Mouse (Mus musculus): ENCODE data around the gene Rnf144a. TPM values are rescaled to one million over a fixed set of nuclear protein-coding genes. Genes with fewer than 3 reads are reported as not detected.

Rnf144a gene
- polyA plus RNA-seq, 1 experiment from 2014 or later: 36.8 TPM

GRCm38 (mm10) chr12:26387523-26387922 lies 27.5 kb downstream of the Rnf144a start:
- H3K9me3 ChIP-seq (ENCODE audit: control insufficient read depth, low read length): no peaks in the 10 kb centered on the region
- WGBS: 80% methylated on average over 6 of the region's 6 CpGs
- ATAC-seq (replicated peaks; ENCODE audit: low FRiP score) (no peak), DNase-seq (ENCODE audit: low spot score) (no peak)
- no peaks in the 10 kb centered on the region for H3K27me3 ChIP-seq (ENCODE audit: control insufficient read depth, insufficient read depth, low read length)
- no peaks in the 10 kb centered on the region for H3K4me1 ChIP-seq (replicated peaks; ENCODE audit: control insufficient read depth, insufficient read depth, low read length)
- no peak overlapping the region for H3K4me2 ChIP-seq (ENCODE audit: low read depth, low read length, severe bottlenecking)
- H3K36me3 ChIP-seq (ENCODE audit: control insufficient read depth, insufficient read depth, low read length): peaks cover 6% of the 10 kb centered on the region; the same call in 1 of the 2 replicates
- H3K4me3 ChIP-seq (ENCODE audit: low read depth, low read length): no peak overlapping the region
- H3K27ac ChIP-seq (ENCODE audit: low read depth, low read length): no peak overlapping the region
- H3K9ac ChIP-seq (ENCODE audit: low read length): no peak overlapping the region

DNA sequence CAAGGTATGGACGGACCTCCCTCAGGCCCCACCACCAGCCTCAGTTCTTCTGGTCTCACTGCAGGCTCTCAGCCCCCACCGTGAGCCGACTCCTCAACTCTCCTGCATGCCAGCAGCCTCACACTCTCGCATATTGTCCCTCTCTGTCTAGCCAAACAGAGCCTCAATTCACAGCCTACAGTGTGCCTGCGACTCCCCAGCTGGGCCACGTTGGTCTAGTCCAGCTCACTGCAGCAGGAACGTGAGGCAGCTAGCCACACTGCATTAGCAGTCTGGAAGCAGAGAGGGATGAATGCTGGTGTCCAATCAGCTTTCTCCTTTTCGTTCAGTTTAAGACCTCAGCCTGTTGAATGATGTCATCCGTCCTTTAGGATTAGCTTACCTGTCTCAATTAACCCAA lies 28.1 kb downstream of the Rnf144a start:
- no peaks in the 10 kb centered on the region for H3K27me3 ChIP-seq (ENCODE audit: control insufficient read depth, insufficient read depth, low read length)
- H3K9me3 ChIP-seq (ENCODE audit: control insufficient read depth, low read length): no peaks in the 10 kb centered on the region
- H3K4me2 ChIP-seq (ENCODE audit: low read depth, low read length, severe bottlenecking): no peak overlapping the region
- ATAC-seq (replicated peaks; ENCODE audit: low FRiP score) (no peak), DNase-seq (ENCODE audit: low spot score) (no peak)
- no peaks in the 10 kb centered on the region for H3K4me1 ChIP-seq (replicated peaks; ENCODE audit: control insufficient read depth, insufficient read depth, low read length)
- WGBS: 77% methylated on average over 9 of the region's 9 CpGs
- no peak overlapping the region for H3K4me3 ChIP-seq (ENCODE audit: low read depth, low read length)
- H3K36me3 ChIP-seq (ENCODE audit: control insufficient read depth, insufficient read depth, low read length): peaks cover 6% of the 10 kb centered on the region; the same call in 1 of the 2 replicates
- H3K9ac ChIP-seq (ENCODE audit: low read length): no peak overlapping the region
- no peak overlapping the region for H3K27ac ChIP-seq (ENCODE audit: low read depth, low read length)

DNA sequence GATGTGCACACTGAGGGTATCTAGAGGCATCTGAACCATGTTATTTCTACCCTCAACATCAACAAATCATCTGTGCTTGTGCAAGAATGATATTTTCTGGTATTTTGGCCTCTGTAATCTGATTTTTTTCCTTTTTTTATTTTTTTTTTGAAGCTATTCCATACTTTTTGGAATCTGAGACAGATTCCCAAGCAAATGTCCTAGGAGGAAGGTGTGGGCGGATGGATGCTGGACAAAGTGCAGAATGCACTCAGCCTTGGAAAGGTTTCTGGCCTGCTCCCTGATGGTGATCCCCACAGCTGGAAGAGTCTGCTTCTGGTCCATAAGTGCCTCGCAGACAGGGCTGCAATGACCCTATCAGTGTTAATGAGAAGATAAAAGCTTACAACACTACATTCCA lies 28.9 kb downstream of the Rnf144a start:
- no peak for ATAC-seq (replicated peaks; ENCODE audit: low FRiP score)
- 88% methylated on average over 2 of the region's 2 CpGs for WGBS
- H3K9me3 ChIP-seq (ENCODE audit: control insufficient read depth, low read length): no peaks in the 10 kb centered on the region
- no peak overlapping the region for H3K4me3 ChIP-seq (ENCODE audit: low read depth, low read length)
- H3K27ac ChIP-seq (ENCODE audit: low read depth, low read length): no peak overlapping the region
- peaks cover 6% of the 10 kb centered on the region; the same call in 1 of the 2 replicates for H3K36me3 ChIP-seq (ENCODE audit: control insufficient read depth, insufficient read depth, low read length)
- DNase-seq (ENCODE audit: low spot score): no peak
- no peak overlapping the region for H3K4me2 ChIP-seq (ENCODE audit: low read depth, low read length, severe bottlenecking)
- H3K27me3 ChIP-seq (ENCODE audit: control insufficient read depth, insufficient read depth, low read length): no peaks in the 10 kb centered on the region
- no peak overlapping the region for H3K9ac ChIP-seq (ENCODE audit: low read length)
- no peaks in the 10 kb centered on the region for H3K4me1 ChIP-seq (replicated peaks; ENCODE audit: control insufficient read depth, insufficient read depth, low read length)

GRCm38 (mm10) chr12:26385735-26386134 lies 29.3 kb downstream of the Rnf144a start:
- H3K27ac ChIP-seq (ENCODE audit: low read depth, low read length): no peak overlapping the region
- DNase-seq (ENCODE audit: low spot score) (no peak), ATAC-seq (replicated peaks; ENCODE audit: low FRiP score) (no peak)
- WGBS: 78% methylated on average over 6 of the region's 6 CpGs
- H3K9ac ChIP-seq (ENCODE audit: low read length): no peak overlapping the region
- H3K4me2 ChIP-seq (ENCODE audit: low read depth, low read length, severe bottlenecking): no peak overlapping the region
- no peaks in the 10 kb centered on the region for H3K27me3 ChIP-seq (ENCODE audit: control insufficient read depth, insufficient read depth, low read length)
- no peaks in the 10 kb centered on the region for H3K4me1 ChIP-seq (replicated peaks; ENCODE audit: control insufficient read depth, insufficient read depth, low read length)
- H3K4me3 ChIP-seq (ENCODE audit: low read depth, low read length): no peak overlapping the region
- H3K36me3 ChIP-seq (ENCODE audit: control insufficient read depth, insufficient read depth, low read length): peaks cover 6% of the 10 kb centered on the region; the same call in 1 of the 2 replicates
- no peaks in the 10 kb centered on the region for H3K9me3 ChIP-seq (ENCODE audit: control insufficient read depth, low read length)

- Histone ChIP-seq H3K4me2 (ENCODE audit: low read depth, low read length, severe bottlenecking) (no peak overlapping the region), H3K4me1 (replicated peaks; ENCODE audit: control insufficient read depth, insufficient read depth, low read length) (no peaks in the 10 kb centered on the region), H3K9ac (ENCODE audit: low read length) (no peak overlapping the region), H3K9me3 (ENCODE audit: control insufficient read depth, low read length) (no peaks in the 10 kb centered on the region), H3K36me3 (ENCODE audit: control insufficient read depth, insufficient read depth, low read length) (peaks cover 4% of the 10 kb centered on the region; the same call in 1 of the 2 replicates), H3K27me3 (ENCODE audit: control insufficient read depth, insufficient read depth, low read length) (no peaks in the 10 kb centered on the region), H3K4me3 (ENCODE audit: low read depth, low read length) (no peak overlapping the region), H3K27ac (ENCODE audit: low read depth, low read length) (no peak overlapping the region)
- ATAC-seq (replicated peaks; ENCODE audit: low FRiP score) (no peak), DNase-seq (ENCODE audit: low spot score) (no peak)
- 89% methylated on average over 8 of the region's 8 CpGs for WGBS
These were observed 33.3 kb downstream of the Rnf144a start for GRCm38 (mm10) chr12:26381730-26382129.

DNA sequence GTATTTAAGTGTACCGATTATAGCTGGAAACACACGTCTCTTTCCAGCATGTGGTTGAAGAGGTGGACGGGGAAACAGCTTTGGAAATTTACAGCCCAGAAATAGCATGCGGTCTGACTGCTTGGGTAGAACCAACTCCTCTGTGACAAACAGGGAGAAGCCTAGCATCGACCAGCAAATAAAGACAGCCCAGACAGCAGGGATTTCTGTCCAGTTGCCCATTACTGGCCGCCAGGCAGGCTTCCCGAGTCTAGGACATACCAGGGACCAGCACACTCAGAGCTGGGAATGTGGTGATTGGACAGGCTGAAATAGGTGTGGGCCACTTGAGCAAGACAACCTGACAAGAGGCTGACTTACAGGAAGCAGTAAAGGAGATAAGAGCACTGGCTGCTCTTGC lies 35.3 kb downstream of the Rnf144a start:
- no peaks in the 10 kb centered on the region for H3K27me3 ChIP-seq (ENCODE audit: control insufficient read depth, insufficient read depth, low read length)
- H3K9me3 ChIP-seq (ENCODE audit: control insufficient read depth, low read length): no peaks in the 10 kb centered on the region
- H3K36me3 ChIP-seq (ENCODE audit: control insufficient read depth, insufficient read depth, low read length): peaks cover 4% of the 10 kb centered on the region; the same call in 1 of the 2 replicates
- no peak overlapping the region for H3K4me3 ChIP-seq (ENCODE audit: low read depth, low read length)
- H3K4me1 ChIP-seq (replicated peaks; ENCODE audit: control insufficient read depth, insufficient read depth, low read length): no peaks in the 10 kb centered on the region
- WGBS: 89% methylated on average over 7 of the region's 7 CpGs
- H3K9ac ChIP-seq (ENCODE audit: low read length): no peak overlapping the region
- no peak overlapping the region for H3K4me2 ChIP-seq (ENCODE audit: low read depth, low read length, severe bottlenecking)
- DNase-seq (ENCODE audit: low spot score) (no peak), ATAC-seq (replicated peaks; ENCODE audit: low FRiP score) (no peak)
- H3K27ac ChIP-seq (ENCODE audit: low read depth, low read length): no peak overlapping the region

DNA sequence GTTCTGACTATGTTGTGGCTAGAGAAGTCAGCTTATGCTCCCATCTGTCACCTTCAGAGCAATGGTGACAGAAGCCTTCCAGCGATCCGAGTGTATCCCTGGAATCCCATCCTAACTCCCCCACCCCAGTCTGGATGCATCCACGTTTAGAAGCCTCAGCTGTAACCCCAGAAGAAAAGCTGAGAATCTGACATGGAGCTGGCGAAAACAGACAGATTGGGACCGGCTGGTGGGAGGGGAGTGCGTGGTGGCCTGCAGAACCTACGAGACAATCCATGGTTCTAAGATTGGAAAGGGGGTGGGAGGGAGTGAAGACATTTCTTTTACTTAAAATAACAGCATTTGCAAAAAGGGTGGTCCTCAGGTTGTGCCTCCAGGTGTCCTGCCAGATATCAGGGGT lies 37.4 kb downstream of the Rnf144a start:
- ATAC-seq (replicated peaks; ENCODE audit: low FRiP score) (no peak), DNase-seq (ENCODE audit: low spot score) (no peak)
- Histone ChIP-seq H3K4me2 (ENCODE audit: low read depth, low read length, severe bottlenecking) (no peak overlapping the region), H3K9ac (ENCODE audit: low read length) (no peak overlapping the region), H3K27ac (ENCODE audit: low read depth, low read length) (no peak overlapping the region), H3K4me1 (replicated peaks; ENCODE audit: control insufficient read depth, insufficient read depth, low read length) (no peaks in the 10 kb centered on the region), H3K9me3 (ENCODE audit: control insufficient read depth, low read length) (no peaks in the 10 kb centered on the region), H3K36me3 (ENCODE audit: control insufficient read depth, insufficient read depth, low read length) (no peaks in the 10 kb centered on the region; the same call in 1 of the 2 replicates), H3K4me3 (ENCODE audit: low read depth, low read length) (no peak overlapping the region), H3K27me3 (ENCODE audit: control insufficient read depth, insufficient read depth, low read length) (no peaks in the 10 kb centered on the region)
- 93% methylated on average over 7 of the region's 7 CpGs for WGBS

DNA sequence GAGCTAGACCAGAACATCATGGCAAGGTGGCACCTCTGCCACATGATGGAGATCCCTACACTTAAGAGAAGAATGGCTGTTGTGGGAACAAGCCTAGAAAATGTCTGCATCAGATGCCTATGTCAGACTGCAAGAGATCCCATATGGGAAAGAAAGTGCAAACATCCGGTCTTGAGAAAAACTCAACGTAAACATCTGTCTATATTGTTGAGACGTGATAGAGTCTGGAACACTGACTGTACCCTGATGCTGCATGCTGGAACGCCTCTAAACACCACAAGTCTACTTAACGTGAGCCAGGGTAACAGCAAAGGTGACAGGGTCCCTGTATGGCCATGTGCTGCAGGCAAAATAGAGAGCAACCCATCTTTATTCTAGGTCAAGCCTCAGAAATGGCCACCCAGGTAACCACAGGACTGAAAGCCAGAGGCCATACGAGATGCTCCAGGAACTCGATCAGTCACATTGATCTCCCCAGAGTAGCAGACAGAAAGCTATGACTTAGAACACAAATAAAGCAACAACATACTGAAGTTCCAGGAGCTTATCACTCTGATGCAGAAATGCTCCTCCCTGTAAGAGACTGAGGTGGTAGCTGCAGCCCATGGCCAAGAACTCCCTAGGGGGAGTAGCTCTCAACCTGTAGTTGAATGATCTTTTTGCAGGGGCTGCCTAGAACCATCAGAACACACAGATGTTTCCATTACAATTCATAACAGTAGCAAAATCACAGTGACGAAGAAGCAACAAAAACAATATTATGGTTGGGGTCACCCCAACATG lies 38.3 kb downstream of the Rnf144a start:
- no peak overlapping the region for H3K9ac ChIP-seq (ENCODE audit: low read length)
- H3K4me3 ChIP-seq (ENCODE audit: low read depth, low read length): no peak overlapping the region
- DNase-seq (ENCODE audit: low spot score) (no peak), ATAC-seq (replicated peaks; ENCODE audit: low FRiP score) (no peak)
- H3K27ac ChIP-seq (ENCODE audit: low read depth, low read length): no peak overlapping the region
- no peak overlapping the region for H3K4me2 ChIP-seq (ENCODE audit: low read depth, low read length, severe bottlenecking)
- no peaks in the 10 kb centered on the region for H3K4me1 ChIP-seq (replicated peaks; ENCODE audit: control insufficient read depth, insufficient read depth, low read length)
- H3K9me3 ChIP-seq (ENCODE audit: control insufficient read depth, low read length): no peaks in the 10 kb centered on the region
- no peaks in the 10 kb centered on the region for H3K27me3 ChIP-seq (ENCODE audit: control insufficient read depth, insufficient read depth, low read length)
- H3K36me3 ChIP-seq (ENCODE audit: control insufficient read depth, insufficient read depth, low read length): no peaks in the 10 kb centered on the region; the same call in 1 of the 2 replicates
- WGBS: 91% methylated on average over 8 of the region's 8 CpGs

DNA sequence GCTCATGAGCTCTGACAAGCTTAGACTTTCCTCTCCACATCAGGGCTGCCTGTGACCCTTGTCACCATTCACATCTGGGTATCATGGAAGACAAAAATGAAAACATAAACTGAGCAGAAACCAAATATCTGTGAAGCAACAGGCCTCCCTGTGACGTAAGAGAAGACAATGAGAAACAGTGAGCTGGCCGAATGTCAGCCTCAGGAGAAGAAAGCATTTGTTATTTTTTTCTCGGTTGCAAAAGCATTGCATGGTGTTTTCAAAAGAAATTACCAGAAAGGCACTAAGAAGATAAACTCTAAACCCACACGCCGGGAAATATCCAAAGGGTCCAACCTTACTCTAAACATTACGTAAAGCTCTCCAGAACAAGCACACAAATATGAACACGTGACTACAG lies 41.3 kb downstream of the Rnf144a start:
- no peaks in the 10 kb centered on the region for H3K4me1 ChIP-seq (replicated peaks; ENCODE audit: control insufficient read depth, insufficient read depth, low read length)
- 89% methylated on average over 7 of the region's 7 CpGs for WGBS
- no peak for ATAC-seq (replicated peaks; ENCODE audit: low FRiP score)
- H3K27me3 ChIP-seq (ENCODE audit: control insufficient read depth, insufficient read depth, low read length): no peaks in the 10 kb centered on the region
- H3K4me2 ChIP-seq (ENCODE audit: low read depth, low read length, severe bottlenecking): no peak overlapping the region
- H3K9me3 ChIP-seq (ENCODE audit: control insufficient read depth, low read length): no peaks in the 10 kb centered on the region
- H3K9ac ChIP-seq (ENCODE audit: low read length): no peak overlapping the region
- DNase-seq (ENCODE audit: low spot score): no peak
- no peak overlapping the region for H3K4me3 ChIP-seq (ENCODE audit: low read depth, low read length)
- H3K27ac ChIP-seq (ENCODE audit: low read depth, low read length): no peak overlapping the region
- H3K36me3 ChIP-seq (ENCODE audit: control insufficient read depth, insufficient read depth, low read length): no peaks in the 10 kb centered on the region

All from forebrain, embryonic 11.5 days (tissue).